Mouse (Mus musculus) heart, postnatal 4 days (tissue): Measurements from ENCODE around the gene Ankrd63. TPM values are rescaled to one million over a fixed set of nuclear protein-coding genes. Genes with fewer than 3 reads are reported as not detected.

Source experiments
- DNase-seq: peaks from one replicate; pipeline ENCODE4 v3.0.0; 2021
- total RNA-seq, 2 experiments: library from RNA; stranded (reverse); gene quantifications; 2 replicates each; pipeline ENCODE4 v1.2.3; 2021

Ankrd63 gene
- 1 to 10 TPM; 1.3 to 1.4 TPM for total RNA-seq

DNA sequence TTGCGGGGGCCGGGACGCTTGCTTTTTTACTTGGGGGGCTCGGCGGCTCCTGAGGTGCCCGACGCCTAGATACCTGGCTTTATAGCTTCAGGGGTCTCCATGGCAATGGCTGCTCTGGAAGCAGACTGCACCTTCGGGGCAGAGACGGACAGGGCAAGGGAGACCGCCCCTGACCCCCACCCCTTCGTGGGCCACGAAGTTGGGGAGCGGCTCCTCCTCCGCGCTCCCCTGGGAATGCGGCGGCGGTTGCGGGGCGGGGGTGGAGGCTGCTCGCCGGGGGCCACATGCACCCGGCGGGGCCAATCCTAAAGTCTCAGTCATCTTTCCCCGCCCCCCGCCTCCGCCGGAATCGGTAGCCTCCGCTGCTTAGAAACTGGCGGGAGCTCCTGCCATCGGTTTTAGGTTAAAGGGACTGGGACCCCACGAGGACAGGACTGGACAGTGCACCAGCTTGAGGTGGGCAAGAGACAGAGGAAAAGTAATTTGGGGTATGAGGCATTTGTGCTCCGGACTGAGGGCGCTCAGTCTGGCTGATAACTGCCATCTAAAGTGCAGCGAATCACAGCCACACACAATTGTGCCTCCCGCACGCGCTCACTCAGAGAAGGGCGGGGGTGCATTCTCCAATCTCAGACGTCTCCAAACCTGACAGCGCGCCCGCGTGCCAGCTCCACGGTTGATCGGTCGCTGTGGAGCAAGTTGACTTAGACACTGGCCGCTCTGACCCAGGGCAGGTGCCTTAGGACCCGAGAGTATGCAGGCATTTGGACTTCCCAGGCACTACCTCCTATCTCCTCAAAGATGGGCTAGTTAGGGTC is at the start of gene Ankrd63:
Ankrd63 (minus strand) TSS at position 51 of the 818 bp plus-strand sequence.
- peak; percentile 32 for DNase-seq

DNA sequence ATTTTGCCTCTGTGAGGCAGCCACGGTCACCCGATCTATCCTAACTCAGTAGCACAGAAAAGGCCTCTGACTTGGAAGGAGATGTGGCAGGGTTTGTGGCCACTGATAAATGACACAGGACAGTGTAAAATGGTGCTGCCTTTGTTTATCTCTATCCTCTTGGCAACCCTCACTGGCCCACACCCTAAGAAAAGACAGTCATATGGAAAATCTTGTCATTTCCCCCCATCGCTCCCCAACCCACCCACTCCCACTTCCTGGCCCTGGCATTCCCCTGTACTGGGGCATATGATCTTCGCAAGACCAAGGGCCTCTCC is 49.0 kb upstream of the Ankrd63 start:
- no peak for DNase-seq

DNA sequence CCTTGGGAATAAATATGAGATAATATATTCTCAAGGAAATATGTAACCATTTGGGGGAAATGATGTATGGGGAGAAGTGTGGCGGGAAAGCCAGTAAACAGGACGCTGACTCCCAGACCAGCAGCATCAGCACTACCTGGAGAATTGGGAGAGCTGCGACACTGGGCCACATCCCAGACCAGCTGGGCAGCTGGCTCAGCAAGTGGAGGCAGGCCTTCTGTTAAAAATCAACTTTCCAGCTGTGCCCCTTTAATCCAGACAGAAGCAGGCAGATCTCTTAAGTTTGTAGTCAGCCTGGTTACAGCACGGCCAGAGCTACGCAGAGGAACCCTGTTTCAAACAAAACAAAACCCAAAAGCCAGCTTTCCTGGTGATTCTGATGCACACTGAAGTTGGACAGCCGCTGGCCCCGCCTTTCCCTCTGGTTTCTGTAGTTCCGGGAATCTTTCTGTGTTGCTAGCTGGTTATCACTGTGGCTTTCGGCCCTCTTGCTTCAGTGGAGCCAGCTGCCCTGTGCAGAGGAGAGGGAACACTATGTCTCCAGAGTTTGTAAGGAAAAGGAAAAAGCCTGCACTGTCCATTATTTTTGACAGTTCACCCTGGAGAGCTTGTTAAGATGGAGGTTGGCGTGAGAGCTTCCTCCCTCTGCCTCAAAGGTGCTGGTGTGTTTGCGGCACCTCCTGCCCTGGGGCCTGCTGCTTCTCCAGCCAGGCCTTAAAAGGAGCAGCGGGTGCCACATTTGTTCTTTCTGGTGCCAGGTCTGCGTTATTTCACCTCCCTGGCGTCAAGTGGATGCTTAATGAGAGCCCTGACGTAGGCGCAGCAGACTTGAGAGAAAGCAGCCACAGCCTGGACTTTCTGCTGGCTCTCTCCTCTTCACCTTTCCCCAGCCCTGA is 48.4 kb upstream of the Ankrd63 start:
- DNase-seq = peak; percentile 50

DNA sequence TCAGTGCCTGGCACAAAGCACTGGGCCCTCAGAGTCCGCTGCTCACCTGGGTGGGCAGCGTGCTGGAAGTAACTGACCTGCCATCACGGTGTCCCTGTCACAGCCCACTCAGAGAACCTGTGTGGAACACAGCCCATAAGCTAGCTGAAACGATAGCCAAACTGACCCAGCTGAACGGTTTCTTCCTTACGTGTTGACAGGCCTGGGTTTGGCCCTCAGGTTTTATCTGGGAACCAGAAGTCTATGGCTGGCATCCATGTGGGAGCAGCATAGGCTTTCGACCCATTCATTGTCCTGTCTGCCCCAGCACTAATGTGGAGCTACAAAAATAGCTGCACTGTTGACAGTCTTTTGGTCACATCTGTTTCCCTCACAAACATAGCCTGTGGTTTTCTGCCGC is 46.7 kb upstream of the Ankrd63 start:
- peak; percentile 58 for DNase-seq

DNA sequence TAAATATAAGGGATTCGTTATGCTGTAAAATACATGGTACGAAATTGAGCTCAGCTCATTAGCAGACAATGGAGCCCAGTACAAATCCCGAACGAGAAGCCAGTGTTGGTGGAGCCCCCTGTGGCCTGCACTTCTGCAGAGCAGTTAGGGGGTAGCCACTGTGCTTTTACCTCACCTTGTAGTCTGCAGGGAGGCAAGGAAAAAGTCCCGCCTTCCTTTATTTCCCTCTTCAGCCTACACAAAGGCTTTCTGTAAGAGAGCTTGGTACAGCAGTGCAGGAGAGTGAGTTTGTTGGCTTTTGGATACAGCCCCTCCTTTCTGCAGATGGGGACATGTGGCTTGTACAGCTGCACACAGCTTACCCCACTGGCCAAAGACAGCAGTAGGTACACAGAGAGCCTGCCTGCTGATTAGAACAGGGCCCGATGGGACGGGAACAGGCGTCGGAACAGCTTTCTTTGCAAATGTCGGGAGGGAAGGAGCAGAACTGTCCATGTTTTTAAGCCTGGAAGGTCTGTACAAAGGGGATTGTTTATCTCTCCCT is 45.6 kb upstream of the Ankrd63 start:
- DNase-seq = no peak

DNA sequence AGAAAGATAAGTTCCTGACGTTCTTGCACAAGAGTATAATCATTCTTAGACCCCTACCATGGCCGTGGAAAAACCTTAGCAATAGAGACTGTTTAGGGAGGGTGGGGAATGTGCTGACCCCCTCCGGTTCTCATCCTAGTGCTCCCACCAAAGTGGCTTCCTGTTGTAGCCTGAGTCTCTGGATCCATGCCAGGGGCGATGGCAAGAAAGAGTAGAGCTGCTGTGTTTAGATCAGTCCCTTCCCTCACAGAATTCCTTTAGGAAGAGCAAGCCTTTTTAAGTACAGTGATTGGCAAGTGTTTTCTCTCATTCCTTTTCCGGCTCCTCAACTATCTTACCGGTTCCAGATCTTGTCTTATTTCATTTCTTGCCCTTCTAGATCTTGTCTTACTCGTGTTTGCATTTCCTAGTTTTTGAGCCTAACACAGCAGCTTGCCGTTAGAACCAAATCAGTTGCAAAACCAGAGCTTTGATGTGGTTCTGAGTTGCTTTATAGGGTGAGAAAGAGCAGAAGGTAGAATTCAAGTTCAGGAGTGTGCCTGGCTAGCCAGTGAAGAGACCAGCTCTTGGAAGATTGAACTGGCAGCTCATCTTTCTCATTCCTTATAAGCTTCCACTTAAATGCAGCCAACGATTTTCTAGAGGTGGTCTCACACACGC is 43.7 kb upstream of the Ankrd63 start:
- DNase-seq = peak; percentile 58

DNA sequence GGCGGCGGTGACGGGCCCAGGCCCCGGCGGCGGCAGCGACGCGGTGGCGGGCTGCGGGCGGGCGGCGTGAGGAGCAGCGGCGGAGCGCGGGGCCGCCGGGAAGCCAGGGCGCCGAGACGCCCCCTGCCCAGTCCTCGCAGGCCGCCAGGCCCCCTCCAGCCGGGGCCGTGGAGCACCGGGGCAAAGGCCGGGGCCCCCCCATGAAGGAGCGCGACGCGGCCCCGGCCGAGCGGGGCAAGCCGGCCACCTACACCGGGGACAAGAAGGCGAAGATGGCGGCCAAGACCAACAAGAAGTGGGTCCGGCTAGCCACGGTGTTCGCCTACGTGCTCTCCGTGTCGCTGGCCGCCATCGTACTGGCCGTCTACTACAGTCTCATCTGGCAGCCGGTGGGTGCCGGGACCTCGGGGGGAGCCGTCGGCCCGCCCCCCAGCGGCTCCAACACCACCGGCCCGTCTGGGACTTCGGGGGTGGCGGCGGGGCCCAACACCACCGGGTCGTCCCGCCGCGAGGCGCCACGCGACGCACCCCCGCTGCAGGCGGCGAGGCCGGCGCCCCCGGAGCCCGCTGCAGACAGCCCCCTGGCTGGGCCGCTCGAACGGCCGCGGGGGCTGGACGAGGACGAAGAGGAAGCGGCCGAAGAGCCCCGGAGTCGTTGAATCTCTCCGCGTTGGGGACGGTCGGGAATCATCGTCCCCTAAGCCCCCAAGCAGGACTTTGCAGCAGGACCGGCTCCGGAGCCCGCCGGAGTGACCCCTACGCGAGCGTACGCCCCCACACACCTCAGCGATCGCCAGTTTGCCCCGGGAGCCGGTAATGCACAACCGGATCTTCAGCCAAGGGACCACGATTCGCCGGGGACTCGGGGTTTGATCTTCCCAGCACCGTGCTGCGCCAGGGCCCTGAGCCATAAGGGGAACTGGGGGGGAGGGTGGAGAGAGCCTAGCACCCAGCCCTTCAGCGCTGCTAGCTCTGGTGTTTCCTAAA is 42.4 kb upstream of the Ankrd63 start:
- peak; percentile 50 for DNase-seq

DNA sequence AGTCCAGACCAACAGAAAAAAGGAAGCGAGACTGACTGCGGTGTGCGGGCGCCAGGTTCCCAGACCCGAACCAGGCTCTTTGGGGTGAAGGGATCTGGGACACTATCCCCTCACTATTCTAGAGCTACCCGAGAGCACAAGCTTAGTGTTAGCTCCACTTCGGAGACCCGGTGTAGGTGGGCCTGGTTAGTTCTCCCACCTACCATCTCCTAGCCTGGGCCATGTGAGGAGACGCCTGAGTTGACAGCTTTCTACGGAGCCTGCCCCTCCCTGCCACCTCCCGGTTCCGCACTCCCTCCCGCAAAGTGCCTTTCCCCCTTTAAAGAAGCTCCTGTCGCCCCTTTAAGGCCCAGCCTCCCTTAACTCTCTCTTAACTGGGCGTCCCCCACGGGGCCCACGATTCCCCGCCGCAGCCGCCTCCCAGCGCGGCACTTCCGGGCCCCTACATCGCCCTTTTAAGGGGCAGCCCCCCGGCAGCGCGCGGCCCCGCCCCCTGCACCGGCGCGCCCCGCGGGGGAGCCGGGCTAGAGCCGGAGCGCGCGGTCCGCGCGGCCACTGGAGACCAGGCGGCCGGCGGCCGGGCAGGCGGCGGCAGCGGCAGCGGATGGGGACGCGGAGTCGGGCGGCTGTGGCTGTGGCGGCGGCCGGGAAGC is 41.6 kb upstream of the Ankrd63 start, which contains the start of gene Inafm2:
Inafm2 (plus strand) TSS at position 527 of the 653 bp plus-strand sequence.
- DNase-seq = peak; percentile 92

DNA sequence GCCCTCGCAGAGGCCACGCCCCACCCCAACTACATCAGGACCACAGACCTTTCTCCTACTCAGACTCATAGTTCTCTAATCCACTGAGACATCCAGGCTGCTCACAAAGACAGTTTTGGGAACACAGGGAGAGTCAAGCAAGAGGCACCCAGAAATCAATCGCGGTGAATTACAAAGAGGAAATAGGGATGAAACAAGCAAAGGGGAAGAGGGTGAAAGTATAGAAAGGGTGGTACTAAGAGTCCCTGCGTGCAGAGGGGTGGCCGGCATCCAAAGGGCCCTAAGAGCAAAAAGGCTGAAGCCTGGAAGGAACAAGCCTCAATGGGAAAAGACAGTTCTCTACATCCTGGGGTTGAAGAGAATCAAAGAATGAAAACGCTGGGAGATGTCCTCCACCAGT is 40.9 kb upstream of the Ankrd63 start:
- no peak for DNase-seq

DNA sequence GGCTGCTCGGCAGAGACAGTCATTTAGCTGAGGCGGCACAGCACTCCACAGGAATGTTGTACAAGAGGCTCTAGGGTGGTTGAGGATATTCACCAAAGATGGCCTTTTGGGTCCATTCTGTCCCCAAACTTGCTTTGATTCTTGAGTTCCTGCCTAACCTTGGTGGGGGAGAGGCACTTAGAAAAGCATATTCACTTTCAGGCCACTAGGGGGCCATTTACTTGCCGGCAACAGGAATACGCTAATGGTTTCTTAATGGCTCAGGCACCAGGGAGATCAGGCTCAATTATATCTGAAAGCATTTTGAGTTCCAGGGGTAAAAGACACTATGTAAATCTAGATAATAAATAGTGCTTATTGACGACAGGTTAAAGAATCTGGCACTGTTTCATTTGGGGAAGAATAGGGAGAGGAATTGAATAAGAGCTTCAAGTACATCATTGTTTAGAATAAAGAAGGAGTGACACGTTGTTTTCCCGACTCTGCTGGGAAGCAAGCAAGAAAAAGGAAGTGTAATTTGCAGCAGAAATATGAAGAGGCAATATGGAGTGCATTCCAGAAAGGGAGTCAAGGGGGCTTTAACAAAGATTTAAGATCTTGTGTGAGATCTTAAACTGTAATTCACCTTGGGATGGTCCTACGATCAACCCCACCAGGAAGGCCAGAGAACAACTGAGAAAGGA is 39.6 kb upstream of the Ankrd63 start:
- DNase-seq = no peak

DNA sequence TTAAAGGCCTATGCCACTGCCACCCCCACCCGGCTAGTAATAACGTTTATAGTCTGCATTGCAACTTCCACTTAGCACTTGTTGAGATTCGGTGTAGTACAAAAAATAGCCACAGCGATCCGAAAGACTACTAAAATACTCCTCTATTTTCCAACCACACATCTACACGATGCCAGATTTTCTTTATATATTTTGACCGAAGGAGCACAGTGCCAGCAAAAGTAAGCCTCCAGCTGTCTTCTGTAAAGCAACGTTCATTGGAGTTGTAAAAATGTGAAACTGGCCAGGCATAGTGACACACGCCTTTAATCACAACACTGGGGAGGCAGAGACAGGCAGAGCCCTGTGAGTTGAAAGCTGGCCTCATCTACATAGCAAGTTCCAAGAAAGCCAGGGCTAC is 37.4 kb upstream of the Ankrd63 start:
- no peak for DNase-seq

DNA sequence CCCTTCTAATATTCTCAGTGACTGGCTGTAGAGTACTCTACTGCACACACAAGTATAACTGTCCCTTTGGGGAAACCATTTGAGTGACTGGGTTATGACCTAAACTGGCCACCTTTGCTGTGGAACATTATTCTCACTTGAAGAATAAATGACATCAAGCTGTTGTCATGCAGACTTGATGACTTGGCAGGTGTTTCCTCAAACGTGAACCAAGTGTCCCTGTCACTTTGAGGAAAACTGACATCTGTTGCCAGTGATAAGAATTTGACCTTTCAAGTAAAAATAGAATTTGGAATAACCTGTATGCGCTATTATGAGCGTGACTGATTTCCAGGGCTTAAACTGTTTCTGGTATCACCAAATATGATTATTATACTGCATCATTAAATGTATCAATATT is 36.6 kb upstream of the Ankrd63 start:
- no peak for DNase-seq

DNA sequence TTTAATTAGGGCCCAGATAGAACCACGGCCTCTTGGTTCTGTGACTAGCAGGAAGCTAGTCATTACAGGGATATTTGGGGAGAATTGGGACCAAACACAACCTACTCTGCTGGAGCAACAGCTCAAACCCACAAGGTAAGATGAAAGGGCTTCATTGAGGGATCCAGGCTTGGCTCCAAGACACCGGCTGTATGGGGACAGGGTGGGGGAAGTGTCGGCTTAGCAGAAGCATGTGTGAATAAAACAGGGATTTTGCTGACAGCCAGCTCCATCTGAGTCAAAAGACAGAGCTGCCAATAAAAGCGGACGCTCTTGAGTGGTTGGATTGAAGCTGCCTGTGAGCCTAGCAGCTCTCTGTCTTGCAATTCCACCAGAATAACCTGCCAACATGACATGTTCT is 29.6 kb upstream of the Ankrd63 start:
- no peak for DNase-seq

DNA sequence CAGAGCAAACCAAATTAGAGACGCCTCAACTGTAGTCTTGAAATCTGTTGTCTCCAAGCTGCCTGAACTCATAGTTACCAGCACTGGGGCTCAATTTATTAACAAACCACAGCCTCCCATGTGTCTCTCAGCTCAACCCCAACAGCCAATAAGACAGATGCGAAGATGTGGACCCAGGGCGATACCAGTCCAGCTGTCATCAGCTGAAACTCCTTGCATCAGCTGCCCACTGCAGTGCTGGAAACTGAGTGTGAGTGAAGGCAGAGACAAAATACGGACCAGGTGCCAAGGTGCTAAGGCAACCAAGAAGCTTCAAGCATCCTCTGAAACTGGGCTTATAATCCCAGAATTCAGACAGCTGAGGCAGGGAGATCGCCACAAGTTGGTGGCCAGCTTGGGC is 28.2 kb upstream of the Ankrd63 start:
- DNase-seq = no peak

DNA sequence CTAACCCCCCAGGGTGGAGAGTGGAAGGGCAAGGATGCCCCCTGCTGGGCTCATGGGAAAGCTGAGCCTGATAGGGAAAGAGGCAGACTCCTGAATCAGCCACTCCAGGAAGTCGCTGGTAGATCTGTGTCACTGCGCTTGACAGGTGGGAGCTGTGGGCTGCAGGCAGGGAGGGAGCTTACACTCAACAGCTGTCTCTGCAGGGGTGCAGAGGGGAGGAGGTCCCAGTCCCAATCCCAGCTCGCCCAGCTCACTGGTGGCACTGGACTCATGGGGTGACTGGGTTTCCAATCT is 26.8 kb upstream of the Ankrd63 start:
- peak; percentile 89 for DNase-seq

DNA sequence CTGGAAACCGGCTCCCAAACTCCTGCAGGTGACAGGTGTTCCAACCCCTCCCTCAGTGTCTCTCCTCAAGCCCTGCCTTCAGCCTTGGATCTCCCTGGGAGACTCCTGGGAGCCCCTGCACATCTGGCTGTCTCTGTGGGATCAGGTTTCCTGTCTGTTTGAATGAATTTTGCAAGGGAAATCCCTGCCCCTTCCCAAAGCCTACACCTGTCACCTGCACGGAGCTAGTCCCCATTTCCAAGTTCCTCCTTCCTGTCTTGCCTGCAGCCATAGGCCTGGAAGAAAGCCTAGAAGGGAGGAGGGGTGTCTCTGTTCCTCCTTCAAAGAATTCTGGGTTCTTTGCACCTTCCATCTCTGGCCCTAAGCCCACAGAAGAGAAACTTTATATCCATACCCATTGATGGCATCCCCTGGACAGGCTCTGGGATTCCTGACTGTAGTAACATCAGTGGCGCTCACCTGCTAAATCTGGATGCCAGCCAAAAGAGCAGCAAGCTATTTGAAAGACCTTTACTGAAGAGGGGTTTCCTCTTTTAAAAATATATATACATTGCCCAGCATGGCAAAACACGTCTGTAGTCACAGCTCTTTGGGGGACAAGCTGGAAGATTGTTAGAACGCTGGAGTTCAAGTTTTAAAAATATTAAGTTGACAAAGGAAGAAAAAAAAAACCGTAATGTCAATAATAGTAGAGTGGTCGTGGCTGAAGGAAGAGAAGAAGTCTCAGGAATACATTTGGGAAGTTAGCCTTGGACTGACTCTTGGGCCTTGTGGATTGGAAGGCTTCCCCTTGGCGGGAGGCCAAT is 26.3 kb upstream of the Ankrd63 start:
- DNase-seq = no peak

DNA sequence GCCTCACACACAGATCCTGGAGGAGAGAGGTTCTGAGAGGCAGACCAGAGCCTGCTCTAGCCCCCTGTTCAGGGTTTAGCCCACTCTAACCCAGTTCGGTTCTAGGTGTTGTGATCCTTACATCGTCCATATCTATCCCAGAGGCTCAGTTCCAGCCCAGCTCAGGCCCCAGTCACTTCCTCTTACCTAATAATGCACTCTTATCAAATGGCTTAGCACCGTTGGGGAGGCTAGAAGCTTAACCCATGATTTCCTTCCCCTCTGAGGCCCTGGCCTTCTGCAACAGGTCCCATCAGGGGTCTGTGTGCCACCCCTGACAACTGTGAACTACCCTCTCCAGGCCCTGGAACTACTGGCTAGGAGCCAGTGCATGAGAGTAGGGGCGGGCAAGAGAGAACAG is 25.4 kb upstream of the Ankrd63 start:
- no peak for DNase-seq

DNA sequence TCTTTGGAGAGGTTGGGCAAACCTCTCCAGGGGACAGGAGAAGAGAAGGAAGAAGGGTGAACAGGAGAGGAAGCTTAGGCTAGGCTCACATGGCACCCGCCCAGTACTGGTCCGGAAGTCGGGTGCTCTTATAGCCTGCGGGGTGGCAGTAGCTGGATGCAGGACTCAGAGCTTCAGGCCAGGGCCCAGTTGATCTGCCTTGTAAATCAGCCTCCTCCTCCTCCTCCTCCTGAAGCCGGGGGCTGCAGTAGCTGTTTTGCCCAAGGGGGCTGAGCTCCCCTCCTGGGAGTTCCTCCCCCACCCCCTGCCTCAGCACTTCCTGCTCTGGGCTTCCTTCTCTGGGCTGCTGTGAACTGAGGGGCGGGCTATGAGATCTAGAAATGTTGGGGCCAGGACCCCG is 24.6 kb upstream of the Ankrd63 start, which contains the start of gene Plcb2:
Plcb2 (minus strand) TSS at position 102 of the 400 bp plus-strand sequence.
- DNase-seq = no peak

DNA sequence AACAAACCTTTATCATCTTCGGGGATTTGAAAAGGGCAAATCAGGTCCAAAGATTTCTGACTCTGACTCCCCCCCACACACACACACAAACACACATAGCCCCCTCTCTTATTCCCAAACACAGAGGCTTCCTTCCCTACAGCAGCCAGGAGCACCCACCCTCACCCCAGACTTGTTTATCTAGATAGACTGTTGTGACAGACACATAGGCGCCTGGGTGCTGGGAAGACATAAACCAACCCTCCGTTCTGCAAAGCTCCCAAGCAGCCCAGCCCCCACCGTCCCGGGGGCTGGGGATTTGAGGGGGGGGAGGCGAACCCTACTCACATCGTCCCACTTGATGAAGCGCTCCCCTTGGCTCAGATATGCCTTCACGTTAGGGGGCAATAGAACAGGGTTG is 24.1 kb upstream of the Ankrd63 start:
- DNase-seq = no peak

DNA sequence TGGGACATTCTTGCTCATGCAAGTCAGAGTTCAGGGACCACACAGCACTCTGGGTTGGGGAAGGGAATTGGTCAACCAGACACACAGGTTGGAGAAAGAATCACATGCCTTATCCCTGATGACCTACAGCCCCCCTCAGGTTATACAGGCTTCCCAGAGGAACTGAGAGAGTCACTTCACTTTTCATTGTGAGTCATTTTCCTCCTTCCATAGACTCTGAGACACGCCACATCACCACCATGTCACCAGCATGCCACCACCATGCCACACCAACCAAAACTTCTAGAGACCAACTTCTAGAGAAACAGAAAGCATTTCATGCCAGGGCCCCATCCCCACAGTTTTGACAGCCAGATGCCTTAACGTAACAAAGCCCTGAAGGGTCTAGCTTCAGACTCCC is 23.1 kb upstream of the Ankrd63 start:
- DNase-seq = no peak
